Mouse (Mus musculus): ENCODE data around the gene R3hdm4. TPM values are rescaled to one million over a fixed set of nuclear protein-coding genes. Genes with fewer than 3 reads are reported as not detected.

Gene R3hdm4
- polyA plus RNA-seq, 1 experiment from 2014 or later = 228 TPM

DNA sequence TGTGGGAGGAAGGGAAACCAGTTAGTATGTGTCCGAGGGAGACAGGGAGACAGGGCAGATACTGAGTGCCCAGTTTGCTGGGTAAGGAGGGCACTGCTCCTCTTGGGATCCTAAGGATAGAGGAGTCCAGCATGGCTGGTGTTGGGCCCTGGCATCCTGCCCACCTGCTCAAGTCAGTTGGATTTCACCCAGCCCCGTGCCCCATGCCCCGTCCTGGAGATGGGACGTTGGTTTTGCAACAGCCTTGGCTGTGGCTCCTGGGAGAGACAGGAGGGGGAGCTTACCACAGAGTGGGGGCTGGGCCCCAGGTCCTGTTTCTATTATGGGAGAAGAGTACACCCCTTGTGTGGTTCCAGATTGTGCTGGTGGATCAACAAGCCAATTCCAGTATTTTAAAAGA, 36.6 kb downstream of the R3hdm4 start:
- WGBS = 77% methylated on average over 4 of the region's 4 CpGs
- no peak for ATAC-seq (ENCODE audit: low FRiP score)
- peaks cover 24% of the 10 kb centered on the region; the same call in 1 of the 2 replicates for H3K27me3 ChIP-seq (ENCODE audit: control insufficient read depth, insufficient read depth, low read length)

DNA sequence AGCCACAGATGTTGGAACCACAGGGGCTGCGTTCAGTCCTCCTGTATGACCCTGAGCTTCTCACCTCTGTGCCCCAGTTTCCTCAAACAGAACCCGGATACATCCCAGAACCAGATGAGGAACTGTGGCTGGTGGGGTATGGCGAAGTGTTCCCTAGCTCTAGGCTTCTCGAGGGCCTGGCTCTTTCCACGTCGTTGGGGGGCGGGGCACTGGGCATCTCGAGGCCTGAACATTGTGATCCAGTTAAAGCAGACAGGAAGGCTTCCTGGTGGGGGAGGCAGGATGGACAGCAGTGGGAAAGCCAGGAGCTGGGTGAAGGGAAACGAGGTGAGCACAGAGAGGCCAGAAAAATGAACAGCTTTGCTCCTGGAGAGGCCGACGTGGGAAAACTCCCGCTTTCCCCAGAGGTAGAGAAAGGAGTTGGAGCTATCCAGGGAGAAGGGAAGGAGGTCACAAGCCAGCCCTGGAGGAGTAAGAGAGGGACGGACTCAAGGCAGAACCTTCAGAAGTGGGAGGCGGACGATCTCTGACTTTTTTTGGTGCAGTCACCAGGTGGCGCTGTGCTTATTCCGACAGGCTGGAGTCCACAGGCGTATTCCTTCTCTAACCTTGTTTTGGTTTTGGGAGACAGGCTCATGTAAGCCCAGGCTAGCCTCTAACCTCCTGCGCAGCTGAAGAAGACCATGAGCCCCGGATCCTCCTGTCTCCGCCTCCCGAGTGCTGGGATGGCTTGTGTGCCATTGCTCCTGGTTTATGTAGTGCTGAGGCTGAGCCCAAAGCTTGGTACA, 37.5 kb downstream of the R3hdm4 start:
- H3K9ac ChIP-seq = no peak overlapping the region
- H3K27me3 ChIP-seq (ENCODE audit: control insufficient read depth, insufficient read depth, low read length) = peaks cover 24% of the 10 kb centered on the region; the same call in 1 of the 2 replicates
- H3K27ac ChIP-seq = no peak overlapping the region
- H3K36me3 ChIP-seq (replicated peaks; ENCODE audit: control insufficient read depth, insufficient read depth) = no peaks in the 10 kb centered on the region
- no peaks in the 10 kb centered on the region for H3K9me3 ChIP-seq (ENCODE audit: control insufficient read depth, low read length)
- 15% methylated on average over 22 of the region's 22 CpGs for WGBS
- peaks cover 5% of the 10 kb centered on the region; the same call in 1 of the 2 replicates for H3K4me1 ChIP-seq (replicated peaks; ENCODE audit: control insufficient read depth, insufficient read depth, low read length)
- DNase-seq (ENCODE audit: low spot score) (peak; percentile 80), ATAC-seq (ENCODE audit: low FRiP score) (no peak)
- H3K4me3 ChIP-seq (replicated peaks; ENCODE audit: low read length) = no peak overlapping the region
- H3K4me2 ChIP-seq (replicated peaks) = 0 out of 2 replicates have a peak overlapping the region, but pooled peaks have one; percentile 8

More for the DNA sequence above, 36.6 kb downstream of the R3hdm4 start:
- no peak overlapping the region for H3K9ac ChIP-seq
- no peak for DNase-seq (ENCODE audit: low spot score)
- no peaks in the 10 kb centered on the region for H3K36me3 ChIP-seq (replicated peaks; ENCODE audit: control insufficient read depth, insufficient read depth)
- no peaks in the 10 kb centered on the region for H3K9me3 ChIP-seq (ENCODE audit: control insufficient read depth, low read length)
- no peak overlapping the region for H3K4me3 ChIP-seq (replicated peaks; ENCODE audit: low read length)
- no peak overlapping the region for H3K4me2 ChIP-seq (replicated peaks)
- no peak overlapping the region for H3K27ac ChIP-seq
- peaks cover 5% of the 10 kb centered on the region; the same call in 1 of the 2 replicates for H3K4me1 ChIP-seq (replicated peaks; ENCODE audit: control insufficient read depth, insufficient read depth, low read length)

DNA sequence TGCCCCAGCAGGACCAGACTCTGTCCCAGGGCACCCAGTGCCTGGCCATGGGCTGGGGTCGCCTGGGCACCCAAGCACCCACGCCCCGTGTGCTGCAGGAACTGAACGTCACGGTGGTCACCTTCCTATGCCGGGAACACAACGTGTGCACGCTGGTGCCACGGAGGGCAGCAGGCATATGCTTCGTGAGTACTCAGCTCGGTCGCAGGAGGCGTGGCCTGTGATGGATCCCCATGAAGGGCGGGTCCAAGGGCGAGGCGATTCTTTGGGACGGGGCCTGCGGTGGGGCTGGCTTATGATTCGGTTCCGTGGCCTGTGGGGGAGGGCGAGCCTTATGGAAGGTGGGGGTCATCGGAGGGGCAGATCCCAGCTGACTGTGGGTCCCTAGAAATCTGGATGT, 39.0 kb downstream of the R3hdm4 start:
- H3K4me3 ChIP-seq (replicated peaks; ENCODE audit: low read length) = no peak overlapping the region
- ATAC-seq (ENCODE audit: low FRiP score) = peak; percentile 5; the same call in 1 of the 2 replicates

DNA sequence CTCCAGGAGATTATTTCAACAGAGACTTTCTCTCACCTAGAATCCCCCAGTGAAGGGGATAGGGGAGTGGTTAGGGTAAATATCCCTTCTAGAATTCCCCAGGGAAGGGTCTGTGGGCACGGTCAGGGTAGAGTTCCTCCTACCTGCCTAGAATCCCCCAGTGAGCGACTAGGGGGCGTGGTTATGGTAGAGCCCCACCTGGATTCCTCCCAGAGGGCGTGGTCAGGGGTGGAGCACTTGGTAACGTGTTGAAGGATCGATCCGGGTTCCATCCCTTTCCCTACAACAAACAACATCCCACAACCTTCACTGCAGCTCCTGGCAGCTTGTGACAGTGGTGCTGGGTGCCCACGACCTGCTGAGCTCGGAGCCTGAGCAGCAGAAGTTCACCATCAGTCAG, 40.3 kb downstream of the R3hdm4 start:
- Histone ChIP-seq H3K4me2 (replicated peaks) (no peak overlapping the region), H3K4me3 (replicated peaks; ENCODE audit: low read length) (no peak overlapping the region), H3K9ac (no peak overlapping the region), H3K9me3 (ENCODE audit: control insufficient read depth, low read length) (no peaks in the 10 kb centered on the region), H3K27ac (no peak overlapping the region), H3K36me3 (replicated peaks; ENCODE audit: control insufficient read depth, insufficient read depth) (no peaks in the 10 kb centered on the region), H3K27me3 (ENCODE audit: control insufficient read depth, insufficient read depth, low read length) (peaks cover 24% of the 10 kb centered on the region), H3K4me1 (replicated peaks; ENCODE audit: control insufficient read depth, insufficient read depth, low read length) (peaks cover 5% of the 10 kb centered on the region)
- 18% methylated on average over 9 of the region's 9 CpGs for WGBS
- DNase-seq (ENCODE audit: low spot score) = no peak
- no peak for ATAC-seq (ENCODE audit: low FRiP score)

More for the DNA sequence above, 39.0 kb downstream of the R3hdm4 start:
- WGBS = 7% methylated on average over 22 of the region's 22 CpGs
- H3K9ac ChIP-seq = peak overlapping the region; percentile 28; the same call in 1 of the 2 replicates
- H3K4me2 ChIP-seq (replicated peaks) = peak overlapping the region; percentile 33
- peaks cover 5% of the 10 kb centered on the region; the same call in 1 of the 2 replicates for H3K4me1 ChIP-seq (replicated peaks; ENCODE audit: control insufficient read depth, insufficient read depth, low read length)
- H3K9me3 ChIP-seq (ENCODE audit: control insufficient read depth, low read length) = no peaks in the 10 kb centered on the region
- H3K27ac ChIP-seq = no peak overlapping the region
- no peak for DNase-seq (ENCODE audit: low spot score)
- peaks cover 24% of the 10 kb centered on the region for H3K27me3 ChIP-seq (ENCODE audit: control insufficient read depth, insufficient read depth, low read length)
- H3K36me3 ChIP-seq (replicated peaks; ENCODE audit: control insufficient read depth, insufficient read depth) = no peaks in the 10 kb centered on the region

DNA sequence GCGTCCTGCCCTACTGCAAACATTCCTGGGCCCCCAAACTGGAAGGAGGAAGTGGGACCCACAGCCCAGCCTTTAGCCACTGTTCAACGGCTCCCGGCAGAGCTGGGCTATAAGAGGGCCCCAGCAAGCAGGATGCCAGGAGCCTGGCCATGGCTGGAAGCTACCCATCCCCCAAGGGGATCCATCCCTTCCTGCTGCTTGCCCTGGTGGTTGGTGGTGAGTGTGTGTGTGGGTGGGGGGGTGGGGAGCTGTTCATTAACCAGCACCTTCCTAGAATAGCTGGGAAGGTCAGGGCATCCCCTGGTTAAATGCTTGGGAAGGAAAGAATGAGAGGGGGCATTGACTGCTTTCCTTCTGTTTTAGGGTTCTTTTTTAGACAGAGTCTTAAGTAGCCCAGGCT, 41.5 kb downstream of the R3hdm4 start:
- Histone ChIP-seq H3K4me2 (replicated peaks) (no peak overlapping the region), H3K4me3 (replicated peaks; ENCODE audit: low read length) (no peak overlapping the region), H3K36me3 (replicated peaks; ENCODE audit: control insufficient read depth, insufficient read depth) (no peaks in the 10 kb centered on the region), H3K4me1 (replicated peaks; ENCODE audit: control insufficient read depth, insufficient read depth, low read length) (peaks cover 15% of the 10 kb centered on the region), H3K9me3 (ENCODE audit: control insufficient read depth, low read length) (no peaks in the 10 kb centered on the region), H3K27me3 (ENCODE audit: control insufficient read depth, insufficient read depth, low read length) (peaks cover 24% of the 10 kb centered on the region), H3K9ac (no peak overlapping the region), H3K27ac (no peak overlapping the region)
- ATAC-seq (ENCODE audit: low FRiP score) = no peak
- 41% methylated on average over 3 of the region's 3 CpGs for WGBS
- DNase-seq (ENCODE audit: low spot score) = no peak

DNA sequence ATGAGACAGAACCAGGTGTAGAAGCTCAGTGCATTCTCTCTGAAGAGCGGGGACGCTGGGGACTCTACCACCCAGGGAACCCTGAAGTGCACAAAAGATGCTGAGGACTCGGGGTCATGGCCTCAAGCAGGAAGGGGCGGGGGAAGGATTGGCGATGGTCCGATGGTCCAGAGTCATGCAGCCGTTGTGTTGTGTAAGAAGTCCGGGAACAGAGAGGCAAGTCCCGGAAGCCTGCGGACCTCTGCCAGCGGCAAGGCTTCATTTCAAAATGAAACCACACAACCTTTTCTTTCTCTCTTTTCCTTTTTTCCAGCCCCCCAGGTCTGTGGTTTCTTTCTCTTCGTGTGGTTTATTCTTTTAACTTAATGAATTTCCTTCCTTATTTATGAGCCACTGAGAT, 43.3 kb downstream of the R3hdm4 start:
- no peak for ATAC-seq (ENCODE audit: low FRiP score)
- H3K9ac ChIP-seq = no peak overlapping the region

DNA sequence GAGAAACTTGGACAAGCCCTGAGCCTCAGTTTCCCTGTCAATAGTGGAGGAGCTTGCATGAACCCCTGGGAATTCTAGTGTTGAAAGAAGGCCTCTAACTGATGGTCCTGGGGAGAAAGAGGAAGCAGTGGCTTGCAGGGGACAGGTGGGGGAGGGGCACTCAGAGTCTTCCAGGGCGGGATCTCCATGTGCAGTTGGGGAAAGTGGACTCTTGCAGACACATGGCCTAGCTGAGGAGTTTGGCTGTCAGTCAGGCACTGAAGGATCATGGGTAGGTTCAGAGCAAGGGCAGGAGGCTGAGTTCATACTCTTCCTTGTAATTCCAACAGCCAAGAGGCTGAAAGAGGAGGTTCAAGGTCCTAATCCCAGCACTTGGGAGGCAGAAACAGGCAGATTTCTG, 43.8 kb downstream of the R3hdm4 start:
- Histone ChIP-seq H3K9me3 (ENCODE audit: control insufficient read depth, low read length) (no peaks in the 10 kb centered on the region), H3K27ac (no peak overlapping the region), H3K4me1 (replicated peaks; ENCODE audit: control insufficient read depth, insufficient read depth, low read length) (peaks cover 21% of the 10 kb centered on the region), H3K36me3 (replicated peaks; ENCODE audit: control insufficient read depth, insufficient read depth) (no peaks in the 10 kb centered on the region), H3K4me3 (replicated peaks; ENCODE audit: low read length) (no peak overlapping the region), H3K4me2 (replicated peaks) (no peak overlapping the region), H3K27me3 (ENCODE audit: control insufficient read depth, insufficient read depth, low read length) (peaks cover 11% of the 10 kb centered on the region; the same call in 1 of the 2 replicates), H3K9ac (no peak overlapping the region)
- DNase-seq (ENCODE audit: low spot score) (no peak), ATAC-seq (ENCODE audit: low FRiP score) (no peak)
- WGBS = 43% methylated on average over 1 of the region's 1 CpGs

More for the DNA sequence above, 43.3 kb downstream of the R3hdm4 start:
- Histone ChIP-seq H3K36me3 (replicated peaks; ENCODE audit: control insufficient read depth, insufficient read depth) (no peaks in the 10 kb centered on the region), H3K9me3 (ENCODE audit: control insufficient read depth, low read length) (no peaks in the 10 kb centered on the region), H3K27me3 (ENCODE audit: control insufficient read depth, insufficient read depth, low read length) (peaks cover 17% of the 10 kb centered on the region), H3K4me1 (replicated peaks; ENCODE audit: control insufficient read depth, insufficient read depth, low read length) (peaks cover 18% of the 10 kb centered on the region), H3K27ac (no peak overlapping the region), H3K4me2 (replicated peaks) (no peak overlapping the region), H3K4me3 (replicated peaks; ENCODE audit: low read length) (no peak overlapping the region)
- DNase-seq (ENCODE audit: low spot score) = no peak
- WGBS = 40% methylated on average over 12 of the region's 12 CpGs

DNA sequence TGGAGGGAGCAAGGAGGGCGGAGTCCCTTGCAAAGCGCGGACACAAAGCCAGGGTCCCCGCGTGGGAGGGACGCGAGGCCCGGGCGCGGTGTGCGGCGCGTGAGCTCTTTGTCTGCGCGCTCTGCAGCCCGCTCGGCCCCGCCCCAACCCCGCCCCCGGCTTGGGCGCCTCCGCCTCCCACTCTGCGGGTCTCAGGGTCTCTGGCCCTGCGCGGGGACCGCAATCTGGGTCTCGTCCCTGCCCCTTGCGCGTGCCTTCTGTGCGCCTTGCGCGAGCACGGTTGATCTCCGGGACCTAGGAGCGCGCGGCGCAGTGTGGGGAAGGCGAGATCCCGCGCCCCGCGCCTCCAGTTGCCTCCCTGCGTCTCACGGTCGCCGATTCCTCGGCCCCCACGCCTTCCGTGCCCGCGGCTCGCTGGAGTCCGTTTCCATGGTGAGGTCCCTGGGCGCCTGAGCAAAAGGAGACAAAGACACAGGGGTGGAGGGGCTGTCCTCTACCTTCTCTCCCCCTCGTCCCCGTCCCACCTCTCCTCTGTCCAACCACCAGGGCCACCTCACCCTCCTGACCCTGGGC, 46.6 kb downstream of the R3hdm4 start, which contains the start of the genes Prtn3 and Plppr3:
TSS of gene Prtn3 (plus strand) at position 187 of the 573 bp plus-strand sequence.
TSS of gene Plppr3 (minus strand) at position 345 of the 573 bp plus-strand sequence.
- Histone ChIP-seq H3K9ac (peak within 1 kb of the TSS; percentile 96), H3K4me3 (replicated peaks; ENCODE audit: low read length) (peak within 1 kb of the TSS; percentile 67), H3K36me3 (replicated peaks; ENCODE audit: control insufficient read depth, insufficient read depth) (peaks cover 27% of the 10 kb centered on the region), H3K4me2 (replicated peaks) (peak within 1 kb of the TSS; percentile 87), H3K4me1 (replicated peaks; ENCODE audit: control insufficient read depth, insufficient read depth, low read length) (peaks cover 37% of the 10 kb centered on the region), H3K27me3 (ENCODE audit: control insufficient read depth, insufficient read depth, low read length) (no peaks in the 10 kb centered on the region; the same call in 1 of the 2 replicates), H3K27ac (peak within 1 kb of the TSS; percentile 96), H3K9me3 (ENCODE audit: control insufficient read depth, low read length) (no peaks in the 10 kb centered on the region)
- DNase-seq (ENCODE audit: low spot score) (peak; percentile 85), ATAC-seq (ENCODE audit: low FRiP score) (peak; percentile 93)
- WGBS = under 1% methylated on average over 53 of the region's 57 CpGs

DNA sequence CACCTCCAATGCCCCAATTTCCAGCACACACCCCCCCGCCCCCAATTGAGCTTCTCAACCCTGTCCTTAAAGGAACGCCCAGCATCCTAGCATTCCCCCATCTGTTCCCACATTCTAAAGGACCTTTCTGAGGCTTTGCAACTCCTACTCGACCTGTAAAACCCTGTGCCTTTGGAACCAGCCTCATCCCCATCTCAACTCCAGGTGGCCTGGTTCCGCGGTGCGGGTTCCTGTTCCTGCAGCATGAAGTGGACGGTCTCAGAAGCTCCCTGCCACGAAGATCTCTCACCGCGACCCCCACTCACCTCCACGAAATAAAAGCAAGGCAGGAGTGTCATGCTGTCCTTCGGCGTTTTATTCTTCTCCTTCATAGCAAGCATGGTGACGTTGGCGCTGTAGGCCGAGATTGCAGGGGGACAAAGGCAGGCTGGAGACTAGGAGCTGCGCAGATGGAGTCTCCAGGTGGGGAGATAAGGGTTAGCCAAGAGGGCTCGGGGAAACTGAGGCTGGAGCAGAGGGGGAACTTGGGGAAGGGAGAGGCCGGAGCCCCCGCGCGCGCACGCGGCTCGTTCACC, 47.2 kb downstream of the R3hdm4 start:
- Histone ChIP-seq H3K9me3 (ENCODE audit: control insufficient read depth, low read length) (no peaks in the 10 kb centered on the region), H3K27ac (peak overlapping the region; percentile 96), H3K27me3 (ENCODE audit: control insufficient read depth, insufficient read depth, low read length) (no peaks in the 10 kb centered on the region; the same call in 1 of the 2 replicates), H3K4me3 (replicated peaks; ENCODE audit: low read length) (peak overlapping the region; percentile 67), H3K9ac (peak overlapping the region; percentile 96), H3K36me3 (replicated peaks; ENCODE audit: control insufficient read depth, insufficient read depth) (peaks cover 32% of the 10 kb centered on the region), H3K4me2 (replicated peaks) (peak overlapping the region; percentile 87), H3K4me1 (replicated peaks; ENCODE audit: control insufficient read depth, insufficient read depth, low read length) (peaks cover 41% of the 10 kb centered on the region)
- ATAC-seq (ENCODE audit: low FRiP score) (no peak), DNase-seq (ENCODE audit: low spot score) (no peak)
- 2% methylated on average over 18 of the region's 26 CpGs for WGBS

Measured in hindbrain, embryonic 14.5 days (tissue).